In genomic region chr2:32912210-32912804, GRCm38 (mm10) we compare ENCODE assay signal across 8 mouse cellular contexts. TPM values are rescaled to one million over a fixed set of nuclear protein-coding genes. Genes with fewer than 3 reads are reported as not detected.
DNase-seq lines count a peak whose midpoint lies in the region; ATAC-seq and TF ChIP-seq lines count a peak whose summit lies in the region.

No protein-coding gene starts in this region.

- H3K4me1 ChIP-seq in intestine, embryonic 16.5 days (ENCODE audit: control insufficient read depth, insufficient read depth, low read length) = peaks cover 33% of the 10 kb centered on the region
- H3K4me1 ChIP-seq in limb, embryonic 10.5 days = peaks cover 45% of the 10 kb centered on the region
- peaks cover 3% of the 10 kb centered on the region; the same call in 1 of the 2 replicates for H3K4me1 ChIP-seq in testis, adult 2 months (ENCODE audit: control insufficient read depth, insufficient read depth, low read length)

- no peak for ATAC-seq in intestine, embryonic 16.5 days

- DNase-seq in 3T3-L1 (ENCODE audit: low read depth, low spot score) = peak; percentile 97
- peak; percentile 91 for DNase-seq in R1 (ENCODE audit: low read depth, low spot score)
- peak; percentile 78 for DNase-seq in cerebellum, adult 9-11 months
- peak; percentile 61 to 93 for DNase-seq in frontal cortex, adult 2 months (ENCODE audit: extremely low spot score in 1 of 2, low spot score in 1 of 2)
- peak; percentile 88 for DNase-seq in limb, embryonic 10.5 days (ENCODE audit: low spot score)

- peaks cover 7% of the 10 kb centered on the region for H3K36me3 ChIP-seq in intestine, embryonic 16.5 days (ENCODE audit: control insufficient read depth, insufficient read depth, low read length)
- H3K36me3 ChIP-seq in limb, embryonic 10.5 days = peaks cover 52% of the 10 kb centered on the region
- peaks cover 39% of the 10 kb centered on the region for H3K36me3 ChIP-seq in myocyte (ENCODE audit: control insufficient read depth, insufficient read depth)
- H3K36me3 ChIP-seq in testis, adult 2 months (ENCODE audit: control insufficient read depth, insufficient read depth, low read length) = no peaks in the 10 kb centered on the region

- H3K27ac ChIP-seq in intestine, embryonic 16.5 days (ENCODE audit: low read length) = no peak overlapping the region
- H3K27ac ChIP-seq in limb, embryonic 10.5 days = no peak overlapping the region
- no peak overlapping the region for H3K27ac ChIP-seq in testis, adult 2 months (ENCODE audit: control insufficient read depth, insufficient read depth, low read depth, low read length)

- no peak overlapping the region for H3ac ChIP-seq in myocyte (ENCODE audit: control insufficient read depth, insufficient read length)

- H3K4me2 ChIP-seq in intestine, embryonic 16.5 days (ENCODE audit: low read depth, low read length) = no peak overlapping the region
- H3K4me2 ChIP-seq in myocyte (ENCODE audit: low read depth) = no peak overlapping the region

- no peak overlapping the region for H3K4me3 ChIP-seq in intestine, embryonic 16.5 days (ENCODE audit: low read length)
- no peak overlapping the region for H3K4me3 ChIP-seq in limb, embryonic 10.5 days
- no peak overlapping the region for H3K4me3 ChIP-seq in myocyte
- H3K4me3 ChIP-seq in testis, adult 2 months (ENCODE audit: control insufficient read depth, low read depth, low read length) = no peak overlapping the region

- TF ChIP-seq POLR2A in myocyte (IDR thresholded peaks at IDR 0.05; ENCODE audit: insufficient read length, low read depth) = peak; percentile 52
- TF ChIP-seq POLR2A in testis, adult 2 months (IDR thresholded peaks at IDR 0.05; ENCODE audit: control insufficient read depth, low read depth, low read length) = no peak

- peaks cover 35% of the 10 kb centered on the region for H3K79me2 ChIP-seq in myocyte (ENCODE audit: control insufficient read depth, insufficient read depth)

- no peaks in the 10 kb centered on the region for H3K27me3 ChIP-seq in intestine, embryonic 16.5 days (replicated peaks; ENCODE audit: control insufficient read depth, insufficient read depth, low read length)
- H3K27me3 ChIP-seq in limb, embryonic 10.5 days (ENCODE audit: low read depth, poor library complexity, severe bottlenecking) = no peaks in the 10 kb centered on the region
- no peaks in the 10 kb centered on the region for H3K27me3 ChIP-seq in myocyte (ENCODE audit: control insufficient read depth, insufficient read depth, insufficient read length)
- H3K27me3 ChIP-seq in testis, adult 2 months (ENCODE audit: control insufficient read depth, insufficient read depth, low read length) = no peaks in the 10 kb centered on the region

- 0 out of 2 replicates have a peak overlapping the region, but pooled peaks have one; percentile 10 for H3K9ac ChIP-seq in intestine, embryonic 16.5 days (ENCODE audit: low read depth, low read length)

- peak; percentile 100 for TF ChIP-seq CTCF in testis, adult 2 months (IDR thresholded peaks at IDR 0.05; ENCODE audit: control insufficient read depth, insufficient read depth, insufficient replicate concordance, low read depth, low read length)

- H3K9me3 ChIP-seq in intestine, embryonic 16.5 days (ENCODE audit: control insufficient read depth, low read length) = no peaks in the 10 kb centered on the region
- no peaks in the 10 kb centered on the region for H3K9me3 ChIP-seq in limb, embryonic 10.5 days (replicated peaks)

- WGBS in intestine, embryonic 16.5 days = 30% methylated on average over 19 of the region's 19 CpGs
- 31% methylated on average over 19 of the region's 19 CpGs for whole genome bisulfite sequencing in limb, embryonic 10.5 days

TF ChIP-seq in myocyte, 11 proteins besides CTCF, POLR2A, EP300 and RAD21:
- TF ChIP-seq USF1 (IDR thresholded peaks at IDR 0.05; ENCODE audit: low read depth) (no peak), SRF (IDR thresholded peaks at IDR 0.05; ENCODE audit: control insufficient read depth, insufficient read length, low read depth) (peak; percentile 49), CEBPB (IDR thresholded peaks at IDR 0.05; ENCODE audit: insufficient read depth, poor library complexity, severe bottlenecking) (no peak), POLR2AphosphoS2 (IDR thresholded peaks at IDR 0.05; ENCODE audit: insufficient read length, low read depth) (peak; percentile 54), REST (IDR thresholded peaks at IDR 0.05; ENCODE audit: insufficient read depth, insufficient read length) (no peak), MYOG (IDR thresholded peaks at IDR 0.05; ENCODE audit: control insufficient read depth in 1 of 3, insufficient read depth in 1 of 3, insufficient read length in 2 of 3, low read depth in 2 of 3) (peak in 2 of 3 experiments; percentile 1 to 44), TCF3 (IDR thresholded peaks at IDR 0.05; ENCODE audit: insufficient read length, low read depth) (no peak), MYOD1 (IDR thresholded peaks at IDR 0.05; ENCODE audit: control insufficient read depth in 1 of 3, insufficient read length in 2 of 3, low read depth in 2 of 3) (peak in 2 of 3 experiments; percentile 43 to 55), E2F4 (IDR thresholded peaks at IDR 0.05; ENCODE audit: insufficient read depth) (no peak), MAX (IDR thresholded peaks at IDR 0.05; ENCODE audit: low read depth) (no peak)

RNA-seq across cellular contexts. Expression of gene Fam129b, which starts 36.4 kb away (rescaled TPM):
- polyA plus RNA-seq in frontal cortex, adult 2 months (2012; rRNA removed) = 28.3 and 30.0 TPM in 2 replicates
- polyA plus RNA-seq in intestine, embryonic 16.5 days (2015; fragmentation: Nextera tagmentation; extraction: Ambion mirVana) = 35.4 and 37.8 TPM in 2 replicates
- 40.9 and 47.9 TPM in 2 replicates for polyA plus RNA-seq in limb, embryonic 10.5 days (2016; fragmentation: Nextera tagmentation; extraction: Ambion mirVana)
- 204 TPM for polyA plus RNA-seq in myocyte (2012; fragmentation: generic; extraction: Trizol)
- polyA plus RNA-seq in testis, adult 2 months (2012; rRNA removed) = 2.0 and 3.1 TPM in 2 replicates

RNA-seq across cellular contexts. Expression of gene Rpl12, which starts 49.1 kb away (rescaled TPM):
- polyA plus RNA-seq in frontal cortex, adult 2 months (2012; rRNA removed) = 374 and 403 TPM in 2 replicates
- 141 and 162 TPM in 2 replicates for polyA plus RNA-seq in intestine, embryonic 16.5 days (2015; fragmentation: Nextera tagmentation; extraction: Ambion mirVana)
- polyA plus RNA-seq in limb, embryonic 10.5 days (2016; fragmentation: Nextera tagmentation; extraction: Ambion mirVana) = 194 and 232 TPM in 2 replicates
- polyA plus RNA-seq in myocyte (2012; fragmentation: generic; extraction: Trizol) = 2,628 TPM
- polyA plus RNA-seq in testis, adult 2 months (2012; rRNA removed) = 151 and 167 TPM in 2 replicates

RNA-seq across cellular contexts. Expression of gene Lrsam1, which starts 49.1 kb away (rescaled TPM):
- polyA plus RNA-seq in frontal cortex, adult 2 months (2012; rRNA removed) = 21.5 and 26.0 TPM in 2 replicates
- polyA plus RNA-seq in intestine, embryonic 16.5 days (2015; fragmentation: Nextera tagmentation; extraction: Ambion mirVana) = 6.8 and 7.8 TPM in 2 replicates
- polyA plus RNA-seq in limb, embryonic 10.5 days (2016; fragmentation: Nextera tagmentation; extraction: Ambion mirVana) = 5.3 and 7.5 TPM in 2 replicates
- polyA plus RNA-seq in myocyte (2012; fragmentation: generic; extraction: Trizol) = 11.5 TPM
- polyA plus RNA-seq in testis, adult 2 months (2012; rRNA removed) = 4.6 and 5.3 TPM in 2 replicates
